Mouse (Mus musculus): ENCODE measurements at regions not wholly inside any gene's neighbourhood (a gene's known extent, or its start where the extent isn't known, plus 50 kb on each side); places are given as distances from the start of the nearest gene placed in this dataset.

GRCm38 (mm10) chr3:38363888-38364287 is 120.8 kb downstream of the Ankrd50 start:
- Histone ChIP-seq H3K4me1 (replicated peaks; ENCODE audit: control insufficient read depth, insufficient read depth, low read length) (peaks cover 7% of the 10 kb centered on the region), H3K4me3 (ENCODE audit: low read depth, low read length) (no peak overlapping the region), H3K9ac (ENCODE audit: low read depth, low read length) (no peak overlapping the region), H3K36me3 (ENCODE audit: control insufficient read depth, insufficient read depth, low read length) (no peaks in the 10 kb centered on the region), H3K27ac (ENCODE audit: low read depth, low read length) (no peak overlapping the region), H3K9me3 (ENCODE audit: control insufficient read depth, low read length) (no peaks in the 10 kb centered on the region), H3K4me2 (no peak overlapping the region), H3K27me3 (replicated peaks; ENCODE audit: control insufficient read depth, insufficient read depth, low read length) (no peaks in the 10 kb centered on the region)
- WGBS: 85% methylated on average over 4 of the region's 4 CpGs
- ATAC-seq (replicated peaks; ENCODE audit: low FRiP score): no peak
- no peak for DNase-seq (ENCODE audit: low spot score)

- Histone ChIP-seq H3K4me3 (ENCODE audit: low read depth, low read length) (no peak overlapping the region), H3K4me2 (no peak overlapping the region), H3K27me3 (replicated peaks; ENCODE audit: control insufficient read depth, insufficient read depth, low read length) (no peaks in the 10 kb centered on the region), H3K27ac (ENCODE audit: low read depth, low read length) (no peak overlapping the region), H3K9ac (ENCODE audit: low read depth, low read length) (no peak overlapping the region), H3K36me3 (ENCODE audit: control insufficient read depth, insufficient read depth, low read length) (no peaks in the 10 kb centered on the region), H3K4me1 (replicated peaks; ENCODE audit: control insufficient read depth, insufficient read depth, low read length) (peaks cover 17% of the 10 kb centered on the region), H3K9me3 (ENCODE audit: control insufficient read depth, low read length) (no peaks in the 10 kb centered on the region)
- no peak for DNase-seq (ENCODE audit: low spot score)
- WGBS: 63% methylated on average over 4 of the region's 4 CpGs
- ATAC-seq (replicated peaks; ENCODE audit: low FRiP score): no peak
Measured at GRCm38 (mm10) chr3:38361411-38361810, 123.2 kb downstream of the Ankrd50 start.

DNA sequence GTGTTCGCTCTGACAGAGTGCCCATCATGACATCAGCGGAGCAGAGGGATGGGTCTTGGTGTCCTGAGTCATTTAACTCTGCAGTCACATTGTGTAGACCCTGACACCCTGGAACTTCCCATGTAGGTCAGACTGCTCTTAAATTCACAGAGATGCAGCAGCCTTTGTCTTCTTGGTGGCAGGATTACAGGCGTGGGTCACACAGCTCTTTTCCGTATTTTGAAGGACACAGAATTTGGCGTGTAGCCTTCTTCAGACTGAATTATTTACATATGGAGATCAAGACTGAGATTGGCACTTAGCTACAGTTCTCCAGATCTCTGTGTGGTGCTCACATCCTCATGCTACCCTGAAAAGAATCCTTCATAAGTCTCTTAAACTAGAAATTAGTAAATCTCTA is 123.7 kb downstream of the Ankrd50 start:
- H3K4me3 ChIP-seq (ENCODE audit: low read depth, low read length): no peak overlapping the region
- H3K27me3 ChIP-seq (replicated peaks; ENCODE audit: control insufficient read depth, insufficient read depth, low read length): no peaks in the 10 kb centered on the region
- H3K9me3 ChIP-seq (ENCODE audit: control insufficient read depth, low read length): no peaks in the 10 kb centered on the region
- H3K9ac ChIP-seq (ENCODE audit: low read depth, low read length): no peak overlapping the region
- no peak for ATAC-seq (replicated peaks; ENCODE audit: low FRiP score)
- peaks cover 17% of the 10 kb centered on the region for H3K4me1 ChIP-seq (replicated peaks; ENCODE audit: control insufficient read depth, insufficient read depth, low read length)
- no peak for DNase-seq (ENCODE audit: low spot score)
- H3K36me3 ChIP-seq (ENCODE audit: control insufficient read depth, insufficient read depth, low read length): no peaks in the 10 kb centered on the region
- H3K27ac ChIP-seq (ENCODE audit: low read depth, low read length): no peak overlapping the region
- WGBS: 50% methylated on average over 5 of the region's 5 CpGs
- H3K4me2 ChIP-seq: no peak overlapping the region

GRCm38 (mm10) chr3:38360421-38360921 is 124.2 kb downstream of the Ankrd50 start:
- Histone ChIP-seq H3K4me2 (no peak overlapping the region), H3K9ac (ENCODE audit: low read depth, low read length) (no peak overlapping the region), H3K4me3 (ENCODE audit: low read depth, low read length) (no peak overlapping the region), H3K27me3 (replicated peaks; ENCODE audit: control insufficient read depth, insufficient read depth, low read length) (no peaks in the 10 kb centered on the region), H3K36me3 (ENCODE audit: control insufficient read depth, insufficient read depth, low read length) (no peaks in the 10 kb centered on the region), H3K9me3 (ENCODE audit: control insufficient read depth, low read length) (no peaks in the 10 kb centered on the region), H3K27ac (ENCODE audit: low read depth, low read length) (no peak overlapping the region), H3K4me1 (replicated peaks; ENCODE audit: control insufficient read depth, insufficient read depth, low read length) (peaks cover 17% of the 10 kb centered on the region)
- ATAC-seq (replicated peaks; ENCODE audit: low FRiP score) (no peak), DNase-seq (ENCODE audit: low spot score) (no peak)
- WGBS: 30% methylated on average over 3 of the region's 3 CpGs

DNA sequence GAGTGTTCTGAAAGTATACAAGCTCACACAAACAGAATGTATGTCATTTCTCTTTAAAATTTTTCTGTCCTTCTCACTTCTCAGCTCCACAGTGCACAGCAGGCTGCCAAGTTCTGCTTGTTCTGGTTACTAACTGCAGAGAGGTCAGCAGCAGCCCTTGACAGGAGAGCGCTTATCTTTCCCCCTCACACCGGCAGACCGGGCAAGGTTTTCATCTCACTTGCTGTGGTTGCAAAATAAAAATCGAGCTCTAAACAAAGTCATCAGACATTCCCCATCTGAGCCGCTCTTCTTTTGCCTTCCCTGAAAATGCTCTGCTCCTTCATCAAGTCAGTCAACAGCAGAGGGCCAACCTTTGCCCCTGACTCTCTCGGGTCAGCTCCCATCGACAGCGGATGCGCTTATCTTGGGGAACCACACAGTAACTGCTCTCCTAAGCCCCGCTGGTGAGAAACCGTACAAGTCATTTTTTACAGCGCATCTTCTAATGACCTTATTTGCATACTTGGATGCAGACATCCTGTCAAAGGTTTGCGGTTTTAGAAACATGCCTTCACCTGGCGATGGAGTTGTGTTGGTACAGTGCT is 126.6 kb downstream of the Ankrd50 start:
- no peaks in the 10 kb centered on the region for H3K9me3 ChIP-seq (ENCODE audit: control insufficient read depth, low read length)
- H3K4me2 ChIP-seq: peak overlapping the region; percentile 41
- H3K4me1 ChIP-seq (replicated peaks; ENCODE audit: control insufficient read depth, insufficient read depth, low read length): peaks cover 17% of the 10 kb centered on the region
- H3K9ac ChIP-seq (ENCODE audit: low read depth, low read length): no peak overlapping the region
- no peak overlapping the region for H3K4me3 ChIP-seq (ENCODE audit: low read depth, low read length)
- WGBS: 9% methylated on average over 14 of the region's 14 CpGs
- H3K27me3 ChIP-seq (replicated peaks; ENCODE audit: control insufficient read depth, insufficient read depth, low read length): no peaks in the 10 kb centered on the region
- H3K27ac ChIP-seq (ENCODE audit: low read depth, low read length): no peak overlapping the region
- DNase-seq (ENCODE audit: low spot score) (peak; percentile 42), ATAC-seq (replicated peaks; ENCODE audit: low FRiP score) (peak; percentile 80)
- no peaks in the 10 kb centered on the region for H3K36me3 ChIP-seq (ENCODE audit: control insufficient read depth, insufficient read depth, low read length)

- Histone ChIP-seq H3K9ac (ENCODE audit: low read depth, low read length) (no peak overlapping the region), H3K36me3 (ENCODE audit: control insufficient read depth, insufficient read depth, low read length) (no peaks in the 10 kb centered on the region), H3K27me3 (replicated peaks; ENCODE audit: control insufficient read depth, insufficient read depth, low read length) (no peaks in the 10 kb centered on the region), H3K4me2 (no peak overlapping the region), H3K4me1 (replicated peaks; ENCODE audit: control insufficient read depth, insufficient read depth, low read length) (no peaks in the 10 kb centered on the region), H3K4me3 (ENCODE audit: low read depth, low read length) (no peak overlapping the region), H3K9me3 (ENCODE audit: control insufficient read depth, low read length) (no peaks in the 10 kb centered on the region), H3K27ac (ENCODE audit: low read depth, low read length) (no peak overlapping the region)
- ATAC-seq (replicated peaks; ENCODE audit: low FRiP score) (no peak), DNase-seq (ENCODE audit: low spot score) (no peak)
- WGBS: 17% methylated on average over 2 of the region's 2 CpGs
Measured at GRCm38 (mm10) chr3:38344283-38344682, 140.4 kb downstream of the Ankrd50 start.

- ATAC-seq (replicated peaks; ENCODE audit: low FRiP score) (no peak), DNase-seq (ENCODE audit: low spot score) (no peak)
- no peak overlapping the region for H3K9ac ChIP-seq (ENCODE audit: low read depth, low read length)
- no peak overlapping the region for H3K4me2 ChIP-seq
- H3K27me3 ChIP-seq (replicated peaks; ENCODE audit: control insufficient read depth, insufficient read depth, low read length): no peaks in the 10 kb centered on the region
- H3K9me3 ChIP-seq (ENCODE audit: control insufficient read depth, low read length): no peaks in the 10 kb centered on the region
- no peak overlapping the region for H3K27ac ChIP-seq (ENCODE audit: low read depth, low read length)
- no peaks in the 10 kb centered on the region for H3K4me1 ChIP-seq (replicated peaks; ENCODE audit: control insufficient read depth, insufficient read depth, low read length)
- WGBS: 97% methylated on average over 1 of the region's 1 CpGs
- H3K36me3 ChIP-seq (ENCODE audit: control insufficient read depth, insufficient read depth, low read length): no peaks in the 10 kb centered on the region
- no peak overlapping the region for H3K4me3 ChIP-seq (ENCODE audit: low read depth, low read length)
Measured at GRCm38 (mm10) chr3:38341666-38342065, 143.0 kb downstream of the Ankrd50 start.

- DNase-seq (ENCODE audit: low spot score): no peak
- H3K27ac ChIP-seq (ENCODE audit: low read depth, low read length): no peak overlapping the region
- no peak for ATAC-seq (replicated peaks; ENCODE audit: low FRiP score)
- no peak overlapping the region for H3K4me2 ChIP-seq
- H3K9ac ChIP-seq (ENCODE audit: low read depth, low read length): no peak overlapping the region
- H3K27me3 ChIP-seq (replicated peaks; ENCODE audit: control insufficient read depth, insufficient read depth, low read length): no peaks in the 10 kb centered on the region
- H3K36me3 ChIP-seq (ENCODE audit: control insufficient read depth, insufficient read depth, low read length): no peaks in the 10 kb centered on the region
- H3K9me3 ChIP-seq (ENCODE audit: control insufficient read depth, low read length): no peaks in the 10 kb centered on the region
- no peaks in the 10 kb centered on the region for H3K4me1 ChIP-seq (replicated peaks; ENCODE audit: control insufficient read depth, insufficient read depth, low read length)
- H3K4me3 ChIP-seq (ENCODE audit: low read depth, low read length): no peak overlapping the region
- WGBS: 54% methylated on average over 3 of the region's 3 CpGs
Measured at GRCm38 (mm10) chr3:38333321-38333910, 151.2 kb downstream of the Ankrd50 start.

- no peaks in the 10 kb centered on the region for H3K27me3 ChIP-seq (replicated peaks; ENCODE audit: control insufficient read depth, insufficient read depth, low read length)
- no peaks in the 10 kb centered on the region for H3K9me3 ChIP-seq (ENCODE audit: control insufficient read depth, low read length)
- no peak overlapping the region for H3K9ac ChIP-seq (ENCODE audit: low read depth, low read length)
- H3K4me2 ChIP-seq: no peak overlapping the region
- DNase-seq (ENCODE audit: low spot score) (no peak), ATAC-seq (replicated peaks; ENCODE audit: low FRiP score) (no peak)
- H3K27ac ChIP-seq (ENCODE audit: low read depth, low read length): no peak overlapping the region
- H3K36me3 ChIP-seq (ENCODE audit: control insufficient read depth, insufficient read depth, low read length): no peaks in the 10 kb centered on the region
- H3K4me3 ChIP-seq (ENCODE audit: low read depth, low read length): no peak overlapping the region
- no peaks in the 10 kb centered on the region for H3K4me1 ChIP-seq (replicated peaks; ENCODE audit: control insufficient read depth, insufficient read depth, low read length)
Measured at GRCm38 (mm10) chr3:38331169-38331568, 153.5 kb downstream of the Ankrd50 start.

Data from liver, embryonic 11.5 days (tissue).